Mouse (Mus musculus): ENCODE measurements around the gene Pdlim5. TPM values are rescaled to one million over a fixed set of nuclear protein-coding genes. Genes with fewer than 3 reads are reported as not detected.

The Pdlim5 gene
- polyA plus RNA-seq, 1 experiment from 2014 or later, result 14.9 TPM

- no peak overlapping the region for H3K4me3 ChIP-seq (ENCODE audit: low read depth, low read length)
- WGBS, result 91% methylated on average over 5 of the region's 5 CpGs
- H3K9ac ChIP-seq (ENCODE audit: low read depth, low read length), result no peak overlapping the region
- H3K36me3 ChIP-seq (ENCODE audit: control insufficient read depth, insufficient read depth, low read length), result no peaks in the 10 kb centered on the region
- H3K9me3 ChIP-seq (replicated peaks; ENCODE audit: control insufficient read depth, low read length, poor library complexity, severe bottlenecking), result no peaks in the 10 kb centered on the region
- no peak for ATAC-seq
- no peak overlapping the region for H3K27ac ChIP-seq (ENCODE audit: low read length)
- no peaks in the 10 kb centered on the region for H3K27me3 ChIP-seq (ENCODE audit: control insufficient read depth, insufficient read depth, low read depth, low read length)
- no peak overlapping the region for H3K4me2 ChIP-seq (ENCODE audit: low read length)
- no peaks in the 10 kb centered on the region for H3K4me1 ChIP-seq (ENCODE audit: control insufficient read depth, insufficient read depth, low read length)
Measured at GRCm38 (mm10) chr3:142243263-142243662, 152.2 kb downstream of the Pdlim5 start.

- Histone ChIP-seq H3K4me2 (ENCODE audit: low read length) (no peak overlapping the region), H3K9me3 (replicated peaks; ENCODE audit: control insufficient read depth, low read length, poor library complexity, severe bottlenecking) (no peaks in the 10 kb centered on the region), H3K4me3 (ENCODE audit: low read depth, low read length) (no peak overlapping the region), H3K27me3 (ENCODE audit: control insufficient read depth, insufficient read depth, low read depth, low read length) (no peaks in the 10 kb centered on the region), H3K9ac (ENCODE audit: low read depth, low read length) (no peak overlapping the region), H3K36me3 (ENCODE audit: control insufficient read depth, insufficient read depth, low read length) (no peaks in the 10 kb centered on the region), H3K4me1 (ENCODE audit: control insufficient read depth, insufficient read depth, low read length) (no peaks in the 10 kb centered on the region), H3K27ac (ENCODE audit: low read length) (no peak overlapping the region)
- 96% methylated on average over 2 of the region's 2 CpGs for WGBS
- ATAC-seq, result no peak
Measured at GRCm38 (mm10) chr3:142239298-142239697, 156.2 kb downstream of the Pdlim5 start.

- Histone ChIP-seq H3K4me1 (ENCODE audit: control insufficient read depth, insufficient read depth, low read length) (no peaks in the 10 kb centered on the region), H3K9me3 (replicated peaks; ENCODE audit: control insufficient read depth, low read length, poor library complexity, severe bottlenecking) (no peaks in the 10 kb centered on the region), H3K4me2 (ENCODE audit: low read length) (no peak overlapping the region), H3K36me3 (ENCODE audit: control insufficient read depth, insufficient read depth, low read length) (no peaks in the 10 kb centered on the region), H3K4me3 (ENCODE audit: low read depth, low read length) (no peak overlapping the region), H3K27ac (ENCODE audit: low read length) (no peak overlapping the region), H3K9ac (ENCODE audit: low read depth, low read length) (no peak overlapping the region), H3K27me3 (ENCODE audit: control insufficient read depth, insufficient read depth, low read depth, low read length) (no peaks in the 10 kb centered on the region)
- 63% methylated on average over 10 of the region's 10 CpGs for WGBS
- ATAC-seq, result no peak
Measured at GRCm38 (mm10) chr3:142238260-142239046, 157.0 kb downstream of the Pdlim5 start.

GRCm38 (mm10) chr3:142237621-142238020 lies 157.9 kb downstream of the Pdlim5 start:
- no peak for ATAC-seq
- WGBS, result 72% methylated on average over 5 of the region's 5 CpGs
- H3K27me3 ChIP-seq (ENCODE audit: control insufficient read depth, insufficient read depth, low read depth, low read length), result no peaks in the 10 kb centered on the region
- H3K4me3 ChIP-seq (ENCODE audit: low read depth, low read length), result no peak overlapping the region
- no peak overlapping the region for H3K27ac ChIP-seq (ENCODE audit: low read length)
- no peaks in the 10 kb centered on the region for H3K9me3 ChIP-seq (replicated peaks; ENCODE audit: control insufficient read depth, low read length, poor library complexity, severe bottlenecking)
- H3K4me1 ChIP-seq (ENCODE audit: control insufficient read depth, insufficient read depth, low read length), result no peaks in the 10 kb centered on the region
- no peak overlapping the region for H3K9ac ChIP-seq (ENCODE audit: low read depth, low read length)
- H3K36me3 ChIP-seq (ENCODE audit: control insufficient read depth, insufficient read depth, low read length), result no peaks in the 10 kb centered on the region
- no peak overlapping the region for H3K4me2 ChIP-seq (ENCODE audit: low read length)

GRCm38 (mm10) chr3:142233606-142234465 lies 161.7 kb downstream of the Pdlim5 start:
- no peaks in the 10 kb centered on the region for H3K36me3 ChIP-seq (ENCODE audit: control insufficient read depth, insufficient read depth, low read length)
- no peak overlapping the region for H3K9ac ChIP-seq (ENCODE audit: low read depth, low read length)
- H3K4me3 ChIP-seq (ENCODE audit: low read depth, low read length), result no peak overlapping the region
- H3K4me1 ChIP-seq (ENCODE audit: control insufficient read depth, insufficient read depth, low read length), result no peaks in the 10 kb centered on the region
- H3K4me2 ChIP-seq (ENCODE audit: low read length), result no peak overlapping the region
- H3K27me3 ChIP-seq (ENCODE audit: control insufficient read depth, insufficient read depth, low read depth, low read length), result no peaks in the 10 kb centered on the region
- ATAC-seq, result no peak
- H3K27ac ChIP-seq (ENCODE audit: low read length), result no peak overlapping the region
- H3K9me3 ChIP-seq (replicated peaks; ENCODE audit: control insufficient read depth, low read length, poor library complexity, severe bottlenecking), result no peaks in the 10 kb centered on the region
- WGBS, result 78% methylated on average over 16 of the region's 16 CpGs

- no peak for ATAC-seq
- H3K4me1 ChIP-seq (ENCODE audit: control insufficient read depth, insufficient read depth, low read length), result no peaks in the 10 kb centered on the region
- H3K4me2 ChIP-seq (ENCODE audit: low read length), result no peak overlapping the region
- WGBS, result 88% methylated on average over 7 of the region's 7 CpGs
- H3K4me3 ChIP-seq (ENCODE audit: low read depth, low read length), result no peak overlapping the region
- no peaks in the 10 kb centered on the region for H3K36me3 ChIP-seq (ENCODE audit: control insufficient read depth, insufficient read depth, low read length)
- H3K9me3 ChIP-seq (replicated peaks; ENCODE audit: control insufficient read depth, low read length, poor library complexity, severe bottlenecking), result no peaks in the 10 kb centered on the region
- no peak overlapping the region for H3K27ac ChIP-seq (ENCODE audit: low read length)
- H3K9ac ChIP-seq (ENCODE audit: low read depth, low read length), result no peak overlapping the region
- H3K27me3 ChIP-seq (ENCODE audit: control insufficient read depth, insufficient read depth, low read depth, low read length), result no peaks in the 10 kb centered on the region
Measured at GRCm38 (mm10) chr3:142228665-142229064, 166.8 kb downstream of the Pdlim5 start.

- no peak overlapping the region for H3K9ac ChIP-seq (ENCODE audit: low read depth, low read length)
- ATAC-seq, result no peak
- no peak overlapping the region for H3K27ac ChIP-seq (ENCODE audit: low read length)
- H3K4me2 ChIP-seq (ENCODE audit: low read length), result no peak overlapping the region
- WGBS, result 92% methylated on average over 7 of the region's 7 CpGs
- no peak overlapping the region for H3K4me3 ChIP-seq (ENCODE audit: low read depth, low read length)
- H3K36me3 ChIP-seq (ENCODE audit: control insufficient read depth, insufficient read depth, low read length), result no peaks in the 10 kb centered on the region
- no peaks in the 10 kb centered on the region for H3K4me1 ChIP-seq (ENCODE audit: control insufficient read depth, insufficient read depth, low read length)
- no peaks in the 10 kb centered on the region for H3K9me3 ChIP-seq (replicated peaks; ENCODE audit: control insufficient read depth, low read length, poor library complexity, severe bottlenecking)
- H3K27me3 ChIP-seq (ENCODE audit: control insufficient read depth, insufficient read depth, low read depth, low read length), result no peaks in the 10 kb centered on the region
Measured at GRCm38 (mm10) chr3:142222471-142223103, 172.9 kb downstream of the Pdlim5 start.

GRCm38 (mm10) chr3:142219910-142220309 lies 175.6 kb downstream of the Pdlim5 start:
- H3K36me3 ChIP-seq (ENCODE audit: control insufficient read depth, insufficient read depth, low read length), result no peaks in the 10 kb centered on the region
- 91% methylated on average over 9 of the region's 9 CpGs for WGBS
- no peak for ATAC-seq

GRCm38 (mm10) chr3:142212821-142213220 lies 182.7 kb downstream of the Pdlim5 start:
- no peak for ATAC-seq
- Histone ChIP-seq H3K36me3 (ENCODE audit: control insufficient read depth, insufficient read depth, low read length) (no peaks in the 10 kb centered on the region), H3K9ac (ENCODE audit: low read depth, low read length) (no peak overlapping the region), H3K4me1 (ENCODE audit: control insufficient read depth, insufficient read depth, low read length) (no peaks in the 10 kb centered on the region), H3K27me3 (ENCODE audit: control insufficient read depth, insufficient read depth, low read depth, low read length) (no peaks in the 10 kb centered on the region), H3K4me2 (ENCODE audit: low read length) (no peak overlapping the region), H3K4me3 (ENCODE audit: low read depth, low read length) (no peak overlapping the region), H3K9me3 (replicated peaks; ENCODE audit: control insufficient read depth, low read length, poor library complexity, severe bottlenecking) (no peaks in the 10 kb centered on the region), H3K27ac (ENCODE audit: low read length) (no peak overlapping the region)
- WGBS, result 79% methylated on average over 2 of the region's 2 CpGs

More at GRCm38 (mm10) chr3:142219910-142220309, 175.6 kb downstream of the Pdlim5 start:
- no peaks in the 10 kb centered on the region for H3K9me3 ChIP-seq (replicated peaks; ENCODE audit: control insufficient read depth, low read length, poor library complexity, severe bottlenecking)
- no peaks in the 10 kb centered on the region for H3K4me1 ChIP-seq (ENCODE audit: control insufficient read depth, insufficient read depth, low read length)
- H3K27ac ChIP-seq (ENCODE audit: low read length), result no peak overlapping the region
- no peak overlapping the region for H3K4me2 ChIP-seq (ENCODE audit: low read length)
- no peak overlapping the region for H3K4me3 ChIP-seq (ENCODE audit: low read depth, low read length)
- H3K9ac ChIP-seq (ENCODE audit: low read depth, low read length), result no peak overlapping the region
- no peaks in the 10 kb centered on the region for H3K27me3 ChIP-seq (ENCODE audit: control insufficient read depth, insufficient read depth, low read depth, low read length)
